25 mouse cellular contexts compared by ENCODE assay signal in the genomic region with DNA sequence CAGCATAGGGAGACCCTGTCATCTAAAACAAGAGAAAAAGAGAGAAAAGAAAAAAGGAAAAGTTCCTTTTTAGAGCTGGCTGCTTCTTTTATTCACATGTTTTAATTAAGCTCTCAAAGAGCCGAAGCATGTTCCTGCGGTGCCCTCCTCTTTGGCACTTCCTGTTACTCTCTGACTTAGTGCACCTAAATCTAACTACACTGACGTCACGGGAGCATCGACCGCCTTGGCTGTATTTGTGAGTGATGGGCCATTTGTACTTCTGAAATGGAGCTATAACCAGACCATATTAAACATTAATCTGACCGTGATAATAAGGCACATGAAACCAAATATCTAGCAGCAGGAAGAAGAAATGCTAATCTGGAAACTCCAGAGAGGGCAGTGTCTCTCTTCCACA. TPM values are rescaled to one million over a fixed set of nuclear protein-coding genes. Genes with fewer than 3 reads are reported as not detected.
A peak's percentile ranks its signal among the peaks of the same experiment; 100 is the strongest.
DNase-seq lines count a peak whose midpoint lies in the region; ATAC-seq lines count a peak whose summit lies in the region.
"Had no signal": no experiment of that assay in that cellular context is flagged by ENCODE, and none has a peak within 500 bp of the region (broad histone marks: within the 10 kb centered on the region; RNA-seq: fewer than 3 reads in every experiment).

No protein-coding gene starts in this region.

- DNase-seq in kidney, adult 11 months, result peak; percentile 59
- no peak for DNase-seq in kidney, postnatal 10 days
- peak; percentile 48 for DNase-seq in CD4-positive, CD25-positive, alpha-beta regulatory T cell, adult 2 months (ENCODE audit: low read depth, low spot score)
- peak; percentile 55 to 76 for DNase-seq in kidney, postnatal 25 days
- DNase-seq in adrenal gland, postnatal 14 days, result no peak
- DNase-seq in gastrocnemius, postnatal 25 days, result no peak
- DNase-seq: cerebellum, adult 2 months; cerebellum, postnatal 36 days; embryo, embryonic 11 days; heart, postnatal 10 days; left cerebral cortex, postnatal 4 days; right cerebral cortex, postnatal 14 days had no signal

- peak; percentile 50 for ATAC-seq in activated CD4-positive, CD25-positive, alpha-beta regulatory T cell, adult 4 months
- ATAC-seq: hindbrain, postnatal 0 days; midbrain, embryonic 15.5 days had no signal

RNA-seq across cellular contexts. Expression of gene Cflar, which starts 24.7 kb away (rescaled TPM):
- polyA plus RNA-seq in activated CD4-positive, CD25-positive, alpha-beta regulatory T cell, adult 4 months (2017; shearing (Covaris generic)), result 100 to 1,000 TPM; 172 to 177 TPM
- 110 and 121 TPM in 2 replicates for total RNA-seq in adrenal gland, postnatal 14 days (2021)
- total RNA-seq in gastrocnemius, postnatal 25 days (2021), result 10 to 100 TPM; 40.0 to 41.4 TPM

RNA-seq across cellular contexts. Expression of gene Als2cr12, which starts 40.2 kb away (rescaled TPM):
- not detected for polyA plus RNA-seq in activated CD4-positive, CD25-positive, alpha-beta regulatory T cell, adult 4 months (2017; shearing (Covaris generic))
- 7.9 and 9.4 TPM in 2 replicates for total RNA-seq in adrenal gland, postnatal 14 days (2021)
- not detected for total RNA-seq in gastrocnemius, postnatal 25 days (2021)
- total RNA-seq: hindbrain, postnatal 0 days; left cerebral cortex, adult 2 months; left cerebral cortex, postnatal 4 days had no signal
- polyA plus RNA-seq: cerebellum, adult 2 months; embryonic facial prominence, embryonic 13.5 days; erythroblast, embryonic 14.5 days; forebrain, embryonic 12.5 days; heart, embryonic 12.5 days; hindbrain, embryonic 11.5 days; liver, embryonic 14.5 days; lung, embryonic 16.5 days; macrophage; midbrain, embryonic 15.5 days; neural tube, embryonic 12.5 days had no signal

RNA-seq across cellular contexts. Expression of gene Casp8, which starts 59.2 kb away (rescaled TPM):
- polyA plus RNA-seq in activated CD4-positive, CD25-positive, alpha-beta regulatory T cell, adult 4 months (2017; shearing (Covaris generic)), result 100 to 1,000 TPM; 182 to 204 TPM
- total RNA-seq in adrenal gland, postnatal 14 days (2021), result 20.2 and 25.4 TPM in 2 replicates
- 1 to 10 TPM; 2.1 to 3.6 TPM for total RNA-seq in gastrocnemius, postnatal 25 days (2021)

Comparison
In these comparisons a context has a peak if more than half of its experiments do, and no peak if none do; other contexts are left out.
1. DNase-seq: peak in kidney, adult 11 months (single experiment), CD4-positive, CD25-positive, alpha-beta regulatory T cell, adult 2 months (single experiment) and kidney, postnatal 25 days (2 of 2); none in kidney, postnatal 10 days (single experiment), adrenal gland, postnatal 14 days (single experiment) and gastrocnemius, postnatal 25 days (single experiment).